9 mouse cellular contexts compared by ENCODE assay signal in genomic region chr6:89554029-89554428, GRCm38 (mm10). TPM values are rescaled to one million over a fixed set of nuclear protein-coding genes. Genes with fewer than 3 reads are reported as not detected.
A peak's percentile ranks its signal among the peaks of the same experiment; 100 is the strongest.
DNase-seq lines count a peak whose midpoint lies in the region; ATAC-seq lines count a peak whose summit lies in the region.
"Had no signal": no experiment of that assay in that cellular context is flagged by ENCODE, and none has a peak within 500 bp of the region (broad histone marks: within the 10 kb centered on the region; RNA-seq: fewer than 3 reads in every experiment).

No protein-coding gene starts in this region.

- ATAC-seq in frontal cortex, adult (ENCODE audit: low TSS enrichment): peak; percentile 41
- ATAC-seq: liver, embryonic 12.5 days had no signal

- DNase-seq in frontal cortex, postnatal 25 days (ENCODE audit: low spot score in 2 of 2): no peak
- DNase-seq in kidney, postnatal 10 days: peak; percentile 40
- DNase-seq in kidney, adult 8-10 months: no peak
- DNase-seq in right cerebral cortex, adult 2 months (ENCODE audit: low spot score in 2 of 2): peak; percentile 53 to 57
- no peak for DNase-seq in right cerebral cortex, postnatal 14 days
- no peak for DNase-seq in adrenal gland, postnatal 10 days
- no peak for DNase-seq in natural killer cell, adult 2 months (ENCODE audit: low spot score in 2 of 2)

RNA-seq across cellular contexts. Expression of gene Chchd6, which starts 41.4 kb away (rescaled TPM):
- total RNA-seq in adrenal gland, postnatal 10 days (2021): 10 to 100 TPM; 29.2 to 34.1 TPM

Comparison
In these comparisons a context has a peak if more than half of its experiments do, and no peak if none do; other contexts are left out.
1. DNase-seq: peak in kidney, postnatal 10 days (single experiment) and right cerebral cortex, adult 2 months (2 of 2); none in frontal cortex, postnatal 25 days (0 of 2), kidney, adult 8-10 months (0 of 2), right cerebral cortex, postnatal 14 days (single experiment), adrenal gland, postnatal 10 days (single experiment) and natural killer cell, adult 2 months (0 of 2).